22 mouse cellular contexts compared by ENCODE assay signal in the genomic region with DNA sequence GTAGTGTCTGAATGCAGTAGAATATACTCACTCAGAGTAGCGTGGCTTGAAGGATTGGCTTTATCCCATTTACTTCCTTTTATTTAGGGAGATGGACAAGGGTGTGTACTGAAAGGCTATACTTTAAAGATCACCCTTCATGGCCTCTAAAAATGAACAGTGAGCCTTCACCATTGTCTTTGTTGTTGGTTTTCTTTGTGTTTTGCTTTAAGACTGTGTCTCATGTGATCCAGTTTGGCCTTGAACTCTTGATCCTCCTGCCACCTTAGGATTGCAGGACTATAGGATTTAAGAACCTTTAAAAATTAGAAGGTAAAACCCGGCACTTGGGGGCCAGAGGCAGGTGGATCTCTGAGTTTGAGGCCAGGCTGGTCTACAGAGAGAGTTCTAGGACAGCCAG. TPM values are rescaled to one million over a fixed set of nuclear protein-coding genes. Genes with fewer than 3 reads are reported as not detected.
DNase-seq lines count a peak whose midpoint lies in the region; ATAC-seq and TF ChIP-seq lines count a peak whose summit lies in the region.
"Had no signal": no experiment of that assay in that cellular context is flagged by ENCODE, and none has a peak within 500 bp of the region (broad histone marks: within the 10 kb centered on the region; RNA-seq: fewer than 3 reads in every experiment).

No protein-coding gene starts in this region.

- ATAC-seq in midbrain, embryonic 11.5 days (ENCODE audit: low FRiP score): no peak
- ATAC-seq: forebrain, embryonic 14.5 days; forebrain, postnatal 0 days had no signal

- no peaks in the 10 kb centered on the region for H3K27me3 ChIP-seq in midbrain, embryonic 11.5 days (ENCODE audit: control insufficient read depth, insufficient read depth, low read length)
- H3K27me3 ChIP-seq in midbrain, embryonic 10.5 days (ENCODE audit: low read depth, poor library complexity, severe bottlenecking): peaks cover 12% of the 10 kb centered on the region
- H3K27me3 ChIP-seq: embryonic facial prominence, embryonic 13.5 days; embryonic facial prominence, embryonic 15.5 days had no signal

- H3K9ac ChIP-seq in midbrain, embryonic 11.5 days (ENCODE audit: low read length): no peak overlapping the region
- no peak overlapping the region for H3K9ac ChIP-seq in ES-E14 (ENCODE audit: insufficient read depth, low read depth, low read length, poor library complexity, severe bottlenecking)
- H3K9ac ChIP-seq: embryonic facial prominence, embryonic 13.5 days; embryonic facial prominence, embryonic 15.5 days; forebrain, embryonic 12.5 days; forebrain, postnatal 0 days had no signal

- no peaks in the 10 kb centered on the region; the same call in 1 of the 2 replicates for H3K4me1 ChIP-seq in midbrain, embryonic 11.5 days (ENCODE audit: control insufficient read depth, insufficient read depth, low read length)
- H3K4me1 ChIP-seq in midbrain, embryonic 10.5 days: peaks cover 22% of the 10 kb centered on the region
- peaks cover 5 to 15% of the 10 kb centered on the region in 2 experiments; a peak in 3 of 4 replicates for H3K4me1 ChIP-seq in ES-E14 (ENCODE audit: control insufficient read depth in 2 of 2, insufficient read depth in 2 of 2, low read length in 2 of 2, poor library complexity in 1 of 2)

- no peak overlapping the region for H3K4me3 ChIP-seq in midbrain, embryonic 11.5 days (ENCODE audit: low read depth, low read length)
- no peak overlapping the region for H3K4me3 ChIP-seq in midbrain, embryonic 10.5 days
- H3K4me3 ChIP-seq in ES-E14 (ENCODE audit: insufficient read depth in 1 of 2, low read depth in 1 of 2, low read length in 2 of 2, poor library complexity in 1 of 2, severe bottlenecking in 1 of 2): no peak overlapping the region
- H3K4me3 ChIP-seq: embryonic facial prominence, embryonic 13.5 days; embryonic facial prominence, embryonic 15.5 days; erythroblast, embryonic 14.5 days; forebrain, embryonic 10.5 days; forebrain, embryonic 12.5 days had no signal

- H3K27ac ChIP-seq in midbrain, embryonic 11.5 days (ENCODE audit: low read depth, low read length): no peak overlapping the region
- H3K27ac ChIP-seq in midbrain, embryonic 10.5 days (replicated peaks): no peak overlapping the region
- H3K27ac ChIP-seq in ES-E14 (ENCODE audit: insufficient read depth, low read depth, low read length, poor library complexity, severe bottlenecking): no peak overlapping the region
- H3K27ac ChIP-seq: embryonic facial prominence, embryonic 13.5 days; embryonic facial prominence, embryonic 15.5 days; forebrain, embryonic 10.5 days; forebrain, embryonic 12.5 days had no signal

- in situ Hi-C loops in ES-E14 (cut with MboI; ENCODE audit: low sequenced_read_pairs in 2 of 2, unreplicated experiment in 2 of 2): no loop called here

- peak; percentile 14 for DNase-seq in midbrain, embryonic 11.5 days (ENCODE audit: low spot score, missing footprints)
- DNase-seq in midbrain, embryonic 10.5 days (ENCODE audit: low spot score): no peak
- DNase-seq in ES-E14 (ENCODE audit: low read depth, low spot score) (peak; percentile 46), ZHBTc4 (ENCODE audit: low read depth, low spot score) (peak; percentile 78)
- DNase-seq in left cerebral cortex, adult 18-20 months (ENCODE audit: low spot score in 2 of 2): no peak
- no peak for DNase-seq in embryo, embryonic 10.5 days (ENCODE audit: low spot score)
- DNase-seq: adrenal gland, adult 2 months; adrenal gland, postnatal 10 days; adrenal gland, postnatal 25 days; cerebellum, adult 11 months; cerebellum, adult 18-20 months; cerebellum, adult 8-10 months; cerebellum, adult 9-11 months; cerebellum, postnatal 14 days; embryo, embryonic 11 days; forebrain, postnatal 0 days had no signal

- WGBS in midbrain, embryonic 11.5 days: 55% methylated on average over 2 of the region's 2 CpGs
- WGBS in midbrain, embryonic 10.5 days: 64% methylated on average over 2 of the region's 2 CpGs

- no peaks in the 10 kb centered on the region for H3K9me3 ChIP-seq in midbrain, embryonic 11.5 days (ENCODE audit: control insufficient read depth, low read length)
- H3K9me3 ChIP-seq in midbrain, embryonic 10.5 days (replicated peaks): no peaks in the 10 kb centered on the region
- H3K9me3 ChIP-seq in ES-E14 (ENCODE audit: control insufficient read depth, insufficient read depth, low read depth, low read length): no peaks in the 10 kb centered on the region
- H3K9me3 ChIP-seq: embryonic facial prominence, embryonic 13.5 days; embryonic facial prominence, embryonic 15.5 days; forebrain, embryonic 10.5 days; forebrain, embryonic 12.5 days had no signal

- H3K36me3 ChIP-seq in midbrain, embryonic 11.5 days (ENCODE audit: control insufficient read depth, insufficient read depth, low read length): no peaks in the 10 kb centered on the region
- H3K36me3 ChIP-seq in midbrain, embryonic 10.5 days: no peaks in the 10 kb centered on the region
- no peaks in the 10 kb centered on the region for H3K36me3 ChIP-seq in ES-E14 (ENCODE audit: control insufficient read depth, insufficient read depth, low read length, poor library complexity, severe bottlenecking)
- H3K36me3 ChIP-seq: embryonic facial prominence, embryonic 13.5 days; embryonic facial prominence, embryonic 15.5 days; forebrain, embryonic 10.5 days; forebrain, embryonic 12.5 days had no signal

- no peak overlapping the region for H3K4me2 ChIP-seq in midbrain, embryonic 11.5 days
- H3K4me2 ChIP-seq: embryonic facial prominence, embryonic 13.5 days; embryonic facial prominence, embryonic 15.5 days; forebrain, embryonic 12.5 days had no signal

TF ChIP-seq in ES-E14, 5 proteins besides CTCF, POLR2A, EP300 and RAD21:
- no peak for TF ChIP-seq ZNF384 (IDR thresholded peaks at IDR 0.05; ENCODE audit: low read depth, low read length)
- no peak for TF ChIP-seq CHD2 (IDR thresholded peaks at IDR 0.05; ENCODE audit: low read depth, low read length)
- TF ChIP-seq MAFK (IDR thresholded peaks at IDR 0.05; ENCODE audit: insufficient read depth, low read depth, low read length): no peak
- no peak for TF ChIP-seq ZC3H11A (IDR thresholded peaks at IDR 0.05; ENCODE audit: borderline replicate concordance, low read depth, low read length)
- no peak for TF ChIP-seq HCFC1 (IDR thresholded peaks at IDR 0.05; ENCODE audit: borderline replicate concordance, insufficient read depth, low read length)

RNA-seq across cellular contexts. Expression of gene Sertad2, which starts 6.4 kb away (rescaled TPM):
- 19.3 and 19.4 TPM in 2 replicates for polyA plus RNA-seq in midbrain, embryonic 11.5 days (2014; fragmentation: Nextera tagmentation; extraction: Ambion mirVana)
- 30.3 and 36.7 TPM in 2 replicates for polyA plus RNA-seq in midbrain, embryonic 10.5 days (2016; fragmentation: Nextera tagmentation; extraction: Ambion mirVana)
- 13.9 and 16.0 TPM in 2 replicates for total RNA-seq in ES-E14 (2012; rRNA removed)
- total RNA-seq in left cerebral cortex, adult 18-20 months (2021): 10 to 100 TPM; 20.1 to 23.6 TPM

Comparison
In these comparisons a context has a peak if more than half of its experiments do, and no peak if none do; other contexts are left out.
1. DNase-seq: peak in midbrain, embryonic 11.5 days (single experiment), ES-E14 (single experiment) and ZHBTc4 (single experiment); none in midbrain, embryonic 10.5 days (single experiment), left cerebral cortex, adult 18-20 months (0 of 2) and embryo, embryonic 10.5 days (single experiment).